Mouse (Mus musculus) G1E (cell line): ENCODE results near the gene Adck1. TPM values are rescaled to one million over a fixed set of nuclear protein-coding genes. Genes with fewer than 3 reads are reported as not detected.

Experiments
- ATAC-seq: 2 replicates; pipeline ENCODE4 v1.8.0; 2016; ENCODE audit warnings: mild to moderate bottlenecking; ENCODE audit not compliant: insufficient number of reproducible peaks, poor library complexity, low FRiP score, severe bottlenecking; ENCODE audit errors: extremely low read depth
- DNase-seq: peaks from one replicate; pipeline ENCODE4 v3.0.0; 2012; ENCODE audit warnings: low spot score
- H3K27me3 ChIP-seq: 2 replicates; pipeline ENCODE4 v1.6.1; 2012; ENCODE audit warnings: mild to moderate bottlenecking, low read length, inconsistent platforms; ENCODE audit not compliant: insufficient read depth
- H3K36me3 ChIP-seq: replicated peaks from 2 replicates; pipeline ENCODE3; 2012; ENCODE audit warnings: mild to moderate bottlenecking, inconsistent platforms
- H3K4me1 ChIP-seq: 2 replicates; pipeline ENCODE4 v1.6.1; 2012; ENCODE audit warnings: low read depth, low read length, inconsistent platforms, mixed read lengths; ENCODE audit not compliant: insufficient read depth
- H3K4me3 ChIP-seq: 2 replicates; pipeline ENCODE4 v1.5.1; 2012; ENCODE audit warnings: low read depth, mild to moderate bottlenecking, inconsistent platforms, low read length, moderate library complexity, mixed read lengths
- H3K9me3 ChIP-seq: replicated peaks from 2 replicates; pipeline ENCODE4 v1.6.1; 2012; ENCODE audit warnings: inconsistent platforms
- CTCF ChIP-seq: IDR thresholded peaks from 2 replicates; pipeline ENCODE4 v1.5.1; 2012; ENCODE audit warnings: low read depth, low read length, inconsistent platforms, mixed read lengths
- GATA1 ChIP-seq: IDR thresholded peaks from 2 replicates; pipeline ENCODE4 v1.6.1; 2012; ENCODE audit warnings: borderline replicate concordance, low read length, inconsistent platforms, mixed read lengths
- GATA2 ChIP-seq: IDR thresholded peaks from 2 replicates; pipeline ENCODE4 v1.6.1; 2012; ENCODE audit warnings: low read depth, low read length, inconsistent platforms, borderline replicate concordance
- POLR2AphosphoS5 ChIP-seq: IDR thresholded peaks from 2 replicates; pipeline ENCODE4 v1.6.1; 2012; ENCODE audit warnings: low read depth, low read length, inconsistent platforms; ENCODE audit not compliant: insufficient replicate concordance
- TAL1 ChIP-seq: conservative IDR thresholded peaks from 2 replicates; pipeline ENCODE4 v1.6.1; 2012; ENCODE audit warnings: low read depth, low read length, inconsistent platforms, mixed read lengths
- polyA plus RNA-seq: library from polyadenylated mRNA; stranded (reverse); fragments of >175 nt; gene quantifications from 2 replicates; pipeline ENCODE4 v1.2.3, GENCODE M21; 2012
- total RNA-seq, 2 experiments: library from RNA; stranded (forward) in 1 of 2; stranded (reverse) in 1 of 2; fragments of 200-1000 nt in 1 of 2; fragments of >200 nt in 1 of 2; fragmentation: Nextera tagmentation in 1 of 2; gene quantifications; 2 replicates each; pipeline ENCODE4 v1.2.3; 2014 to 2017

Gene Adck1
- total and polyA plus RNA-seq, 3 experiments = 9.2 to 28.4 (median 10.4) TPM

GRCm38 (mm10) chr12:88441922-88442809, 81.8 kb downstream of the Adck1 start:
- H3K4me1 ChIP-seq = peaks cover 5% of the 10 kb centered on the region
- ATAC-seq (no peak), DNase-seq (no peak)
- no peaks in the 10 kb centered on the region for H3K9me3 ChIP-seq
- TF ChIP-seq TAL1 (no peak), GATA2 (no peak), GATA1 (no peak), POLR2AphosphoS5 (no peak), CTCF (no peak)
- peaks cover 82% of the 10 kb centered on the region for H3K36me3 ChIP-seq
- H3K27me3 ChIP-seq = no peaks in the 10 kb centered on the region
- H3K4me3 ChIP-seq = no peak overlapping the region

- Histone ChIP-seq H3K9me3 (no peaks in the 10 kb centered on the region), H3K4me1 (no peaks in the 10 kb centered on the region), H3K27me3 (no peaks in the 10 kb centered on the region), H3K4me3 (no peak overlapping the region), H3K36me3 (peaks cover 90% of the 10 kb centered on the region)
- no peak for TF ChIP-seq CTCF
- no peak for TF ChIP-seq POLR2AphosphoS5
- no peak for TF ChIP-seq GATA2
- TF ChIP-seq GATA1 = no peak
- ATAC-seq (no peak), DNase-seq (no peak)
Measured at GRCm38 (mm10) chr12:88444040-88444439, 83.7 kb downstream of the Adck1 start.

- no peaks in the 10 kb centered on the region for H3K9me3 ChIP-seq
- peaks cover 94% of the 10 kb centered on the region for H3K36me3 ChIP-seq
- H3K27me3 ChIP-seq = no peaks in the 10 kb centered on the region
- no peak overlapping the region for H3K4me3 ChIP-seq
- no peaks in the 10 kb centered on the region for H3K4me1 ChIP-seq
- DNase-seq (no peak), ATAC-seq (no peak)
- no peak for TF ChIP-seq GATA1
- no peak for TF ChIP-seq CTCF
- TF ChIP-seq POLR2AphosphoS5 = no peak
- TF ChIP-seq GATA2 = no peak
- TF ChIP-seq TAL1 = no peak
Measured at GRCm38 (mm10) chr12:88445471-88445870, 85.1 kb downstream of the Adck1 start.

GRCm38 (mm10) chr12:88450658-88451563, 90.6 kb downstream of the Adck1 start:
- TF ChIP-seq TAL1 (no peak), POLR2AphosphoS5 (no peak), GATA1 (no peak), CTCF (no peak)

GRCm38 (mm10) chr12:88454701-88455410, 94.5 kb downstream of the Adck1 start:
- no peak for DNase-seq
- peaks cover 11% of the 10 kb centered on the region for H3K4me1 ChIP-seq
- TF ChIP-seq POLR2AphosphoS5 = no peak
- no peak for TF ChIP-seq CTCF
- no peak for TF ChIP-seq TAL1
- H3K36me3 ChIP-seq = peaks cover 71% of the 10 kb centered on the region
- no peaks in the 10 kb centered on the region for H3K27me3 ChIP-seq
- H3K4me3 ChIP-seq = no peak overlapping the region
- no peaks in the 10 kb centered on the region for H3K9me3 ChIP-seq
- ATAC-seq = no peak

More at GRCm38 (mm10) chr12:88450658-88451563, 90.6 kb downstream of the Adck1 start:
- Histone ChIP-seq H3K9me3 (no peaks in the 10 kb centered on the region), H3K27me3 (no peaks in the 10 kb centered on the region), H3K36me3 (peaks cover 75% of the 10 kb centered on the region), H3K4me1 (no peaks in the 10 kb centered on the region), H3K4me3 (no peak overlapping the region)
- ATAC-seq (no peak), DNase-seq (no peak)

GRCm38 (mm10) chr12:88457021-88457420, 96.7 kb downstream of the Adck1 start:
- Histone ChIP-seq H3K4me1 (peaks cover 11% of the 10 kb centered on the region), H3K36me3 (peaks cover 69% of the 10 kb centered on the region), H3K27me3 (no peaks in the 10 kb centered on the region), H3K4me3 (no peak overlapping the region), H3K9me3 (no peaks in the 10 kb centered on the region)
- TF ChIP-seq CTCF (no peak), GATA2 (no peak), GATA1 (no peak), POLR2AphosphoS5 (no peak), TAL1 (no peak)
- DNase-seq (no peak), ATAC-seq (peak; percentile 5; the same call in 1 of the 2 replicates)
